Mouse (Mus musculus) myocyte (in vitro differentiated cells): ENCODE results near the gene Gm45716. TPM values are rescaled to one million over a fixed set of nuclear protein-coding genes. Genes with fewer than 3 reads are reported as not detected.
A peak's percentile ranks its signal among the peaks of the same experiment; 100 is the strongest.
"Not testable (repeated sequence)": the region's sequence is repeated elsewhere in the genome, so short reads cannot be mapped to it uniquely, and the experiment has no call there.

Experiments used
- H3K27me3 ChIP-seq: one replicate; pipeline ENCODE4 v1.6.1; 2011; ENCODE audit not compliant: control insufficient read depth, insufficient read depth, insufficient read length
- H3K36me3 ChIP-seq: one replicate; pipeline ENCODE4 v1.6.1; 2011; ENCODE audit not compliant: control insufficient read depth, insufficient read depth
- H3K4me2 ChIP-seq: one replicate; pipeline ENCODE4 v1.6.1; 2011; ENCODE audit warnings: low read depth, control low read depth
- H3K4me3 ChIP-seq: one replicate; pipeline ENCODE4 v1.5.1; 2011; ENCODE audit warnings: mild to moderate bottlenecking, control low read depth, moderate library complexity
- H3K79me2 ChIP-seq: one replicate; pipeline ENCODE4 v1.6.1; 2011; ENCODE audit not compliant: control insufficient read depth, insufficient read depth
- H3ac ChIP-seq: one replicate; pipeline ENCODE4 v1.6.1; 2011; ENCODE audit not compliant: control insufficient read depth, insufficient read length
- CEBPB ChIP-seq: IDR thresholded peaks from 2 replicates; pipeline ENCODE4 v1.6.1; 2011; ENCODE audit warnings: mild to moderate bottlenecking, moderate library complexity; ENCODE audit not compliant: poor library complexity, insufficient read depth, severe bottlenecking
- E2F4 ChIP-seq: IDR thresholded peaks from one replicate; pipeline ENCODE4 v1.6.1; 2011; ENCODE audit warnings: mild to moderate bottlenecking, control low read depth, moderate library complexity; ENCODE audit not compliant: insufficient read depth
- MAX ChIP-seq: IDR thresholded peaks from one replicate; pipeline ENCODE4 v1.6.1; 2011; ENCODE audit warnings: low read depth, mild to moderate bottlenecking, control low read depth
- MYOD1 ChIP-seq, 3 experiments: IDR thresholded peaks; one replicate each; pipeline ENCODE4 v1.6.1; 2011; ENCODE audit warnings: control low read depth in 2 of 3, low read depth in 2 of 3, mild to moderate bottlenecking in 2 of 3, moderate library complexity in 1 of 3; ENCODE audit not compliant: insufficient read length in 2 of 3, control insufficient read depth in 1 of 3
- MYOG ChIP-seq, 3 experiments: IDR thresholded peaks; one replicate each; pipeline ENCODE4 v1.6.1; 2011; ENCODE audit warnings: control low read depth in 2 of 3, low read depth in 2 of 3, mild to moderate bottlenecking in 2 of 3; ENCODE audit not compliant: insufficient read length in 2 of 3, control insufficient read depth in 1 of 3, insufficient read depth in 1 of 3
- POLR2A ChIP-seq: IDR thresholded peaks from one replicate; pipeline ENCODE4 v1.6.1; 2011; ENCODE audit warnings: low read depth, mild to moderate bottlenecking, control low read depth, moderate library complexity; ENCODE audit not compliant: insufficient read length
- POLR2AphosphoS2 ChIP-seq: IDR thresholded peaks from one replicate; pipeline ENCODE4 v1.6.1; 2011; ENCODE audit warnings: low read depth, control low read depth; ENCODE audit not compliant: insufficient read length
- REST ChIP-seq: IDR thresholded peaks from one replicate; pipeline ENCODE4 v1.6.1; 2011; ENCODE audit warnings: mild to moderate bottlenecking, control low read depth, moderate library complexity; ENCODE audit not compliant: insufficient read depth, insufficient read length
- SRF ChIP-seq: IDR thresholded peaks from one replicate; pipeline ENCODE4 v1.6.1; 2011; ENCODE audit warnings: low read depth; ENCODE audit not compliant: control insufficient read depth, insufficient read length
- TCF12 ChIP-seq: IDR thresholded peaks from one replicate; pipeline ENCODE4 v1.6.1; 2011; ENCODE audit warnings: mild to moderate bottlenecking, control low read depth; ENCODE audit not compliant: poor library complexity, insufficient read depth, severe bottlenecking
- TCF3 ChIP-seq: IDR thresholded peaks from one replicate; pipeline ENCODE4 v1.6.1; 2011; ENCODE audit warnings: low read depth, control low read depth; ENCODE audit not compliant: insufficient read length
- USF1 ChIP-seq: IDR thresholded peaks from one replicate; pipeline ENCODE4 v1.6.1; 2011; ENCODE audit warnings: low read depth, mild to moderate bottlenecking, control low read depth, moderate library complexity
- polyA plus RNA-seq: library from polyadenylated mRNA; unstranded; fragments of >200 nt; fragmentation: generic; extraction: Trizol; gene quantifications from one replicate; pipeline ENCODE4 v1.2.1, GENCODE M21; 2012; ENCODE audit warnings: missing spikeins

The Gm45716 gene
- polyA plus RNA-seq, 1 experiment, result 3.0 TPM

- Histone ChIP-seq H3K4me3 (no peak overlapping the region), H3K27me3 (no peaks in the 10 kb centered on the region), H3K79me2 (no peaks in the 10 kb centered on the region), H3K36me3 (peaks cover 21% of the 10 kb centered on the region), H3ac (no peak overlapping the region), H3K4me2 (peak overlapping the region; percentile 16)
- TF ChIP-seq MYOG (IDR thresholded peaks at IDR 0.05; ENCODE audit: control insufficient read depth in 1 of 3, insufficient read depth in 1 of 3, insufficient read length in 2 of 3, low read depth in 2 of 3), result peak; percentile 19 to 91 (median 63)
- TF ChIP-seq REST, result no peak
- no peak for TF ChIP-seq POLR2AphosphoS2
- no peak for TF ChIP-seq E2F4
- no peak for TF ChIP-seq POLR2A
- TF ChIP-seq CEBPB, result no peak
- no peak for TF ChIP-seq TCF3
- no peak for TF ChIP-seq SRF
- peak in 1 of 3 experiments; percentile 73 for TF ChIP-seq MYOD1 (IDR thresholded peaks at IDR 0.05; ENCODE audit: control insufficient read depth in 1 of 3, insufficient read length in 2 of 3, low read depth in 2 of 3)
- no peak for TF ChIP-seq MAX
These were observed 88.2 kb downstream of the Gm45716 start for GRCm38 (mm10) chr11:90275663-90276062.

GRCm38 (mm10) chr11:90276150-90276549 is 88.7 kb downstream of the Gm45716 start:
- H3ac ChIP-seq, result no peak overlapping the region
- TF ChIP-seq TCF12 (no peak), REST (no peak), TCF3 (no peak), USF1 (no peak), MYOD1 (IDR thresholded peaks at IDR 0.05; ENCODE audit: control insufficient read depth in 1 of 3, insufficient read length in 2 of 3, low read depth in 2 of 3) (no peak), POLR2A (no peak), CEBPB (no peak), E2F4 (no peak)
- peak overlapping the region; percentile 16 for H3K4me2 ChIP-seq
- H3K27me3 ChIP-seq, result no peaks in the 10 kb centered on the region
- no peak overlapping the region for H3K4me3 ChIP-seq
- H3K36me3 ChIP-seq, result peaks cover 21% of the 10 kb centered on the region
- H3K79me2 ChIP-seq, result no peaks in the 10 kb centered on the region

- Histone ChIP-seq H3K4me3 (no peak overlapping the region), H3K79me2 (no peaks in the 10 kb centered on the region), H3K27me3 (no peaks in the 10 kb centered on the region), H3K36me3 (peaks cover 21% of the 10 kb centered on the region), H3K4me2 (peak overlapping the region; percentile 16), H3ac (no peak overlapping the region)
- TF ChIP-seq SRF (no peak), E2F4 (no peak), CEBPB (no peak), TCF12 (peak; percentile 78), POLR2A (no peak), MYOD1 (IDR thresholded peaks at IDR 0.05; ENCODE audit: control insufficient read depth in 1 of 3, insufficient read length in 2 of 3, low read depth in 2 of 3) (peak in 2 of 3 experiments; percentile 81 to 97), REST (no peak), USF1 (no peak), MYOG (IDR thresholded peaks at IDR 0.05; ENCODE audit: control insufficient read depth in 1 of 3, insufficient read depth in 1 of 3, insufficient read length in 2 of 3, low read depth in 2 of 3) (peak; percentile 63 to 93 (median 75)), POLR2AphosphoS2 (no peak), TCF3 (peak; percentile 89), MAX (no peak)
These were observed 89.1 kb downstream of the Gm45716 start for GRCm38 (mm10) chr11:90276561-90276960.

GRCm38 (mm10) chr11:90280069-90280468 is 92.6 kb downstream of the Gm45716 start:
- Histone ChIP-seq H3K79me2 (no peaks in the 10 kb centered on the region), H3K27me3 (no peaks in the 10 kb centered on the region), H3K4me2 (no peak overlapping the region), H3K4me3 (no peak overlapping the region), H3ac (no peak overlapping the region), H3K36me3 (no peaks in the 10 kb centered on the region)
- TF ChIP-seq USF1, result no peak
- no peak for TF ChIP-seq POLR2A
- no peak for TF ChIP-seq MAX
- no peak for TF ChIP-seq REST
- TF ChIP-seq TCF3, result no peak

- H3K4me2 ChIP-seq, H3K79me2 ChIP-seq, H3K27me3 ChIP-seq, H3ac ChIP-seq, H3K36me3 ChIP-seq, H3K4me3 ChIP-seq: not testable (repeated sequence)
These were observed 94.5 kb downstream of the Gm45716 start for GRCm38 (mm10) chr11:90281943-90282342.
